Mouse (Mus musculus) MEL (cell line): ENCODE data around the gene Gjc1. TPM values are rescaled to one million over a fixed set of nuclear protein-coding genes. Genes with fewer than 3 reads are reported as not detected.

ENCODE experiments used
- DNase-seq: peaks from one replicate; pipeline ENCODE4 v3.0.0; 2011; ENCODE audit warnings: low read depth, low spot score
- H3K27ac ChIP-seq: 2 replicates; pipeline ENCODE4 v1.5.1; 2012; ENCODE audit warnings: low read depth, mild to moderate bottlenecking, control low read depth, low read length, moderate library complexity; ENCODE audit not compliant: control insufficient read depth
- H3K27me3 ChIP-seq, 2 experiments: fragments of 150-350 bp in 1 of 2; sonication (generic) in 1 of 2; 2 replicates each; pipeline ENCODE4 v1.6.1; 2012; ENCODE audit warnings: low read length in 2 of 2, mild to moderate bottlenecking in 2 of 2, improper control_type of control experiment in 1 of 2, moderate library complexity in 1 of 2; ENCODE audit not compliant: insufficient read depth in 2 of 2, control insufficient read depth in 1 of 2
- H3K36me3 ChIP-seq, 2 experiments: 2 replicates each; pipeline ENCODE4 v1.6.1; 2012 to 2014; ENCODE audit warnings: low read length in 2 of 2, improper control_type of control experiment in 1 of 2, inconsistent platforms in 1 of 2, mild to moderate bottlenecking in 1 of 2; ENCODE audit not compliant: insufficient read depth in 2 of 2, control insufficient read depth in 1 of 2
- H3K4me1 ChIP-seq, 2 experiments: fragments of 150-350 bp in 1 of 2; sonication (generic) in 1 of 2; 2 replicates each; pipeline ENCODE4 v1.6.1; 2012; ENCODE audit warnings: low read length in 2 of 2, improper control_type of control experiment in 1 of 2, mild to moderate bottlenecking in 1 of 2; ENCODE audit not compliant: insufficient read depth in 2 of 2, control insufficient read depth in 1 of 2
- H3K4me3 ChIP-seq, 2 experiments: fragments of 150-350 bp in 1 of 2; sonication (generic) in 1 of 2; 2 replicates each; pipeline ENCODE4 v1.5.1; 2012; ENCODE audit warnings: low read depth in 2 of 2, low read length in 2 of 2, mild to moderate bottlenecking in 2 of 2, moderate library complexity in 2 of 2, control low read depth in 1 of 2, improper control_type of control experiment in 1 of 2; ENCODE audit not compliant: control insufficient read depth in 1 of 2, insufficient read depth in 1 of 2
- H3K79me2 ChIP-seq: 2 replicates; pipeline ENCODE4 v1.6.1; 2012; ENCODE audit warnings: mild to moderate bottlenecking, low read length, moderate library complexity; ENCODE audit not compliant: control insufficient read depth, poor library complexity, insufficient read depth
- H3K9ac ChIP-seq: 2 replicates; pipeline ENCODE4 v1.6.1; 2012; ENCODE audit warnings: low read depth, mild to moderate bottlenecking, control low read depth, low read length, moderate library complexity; ENCODE audit not compliant: control insufficient read depth, poor library complexity, severe bottlenecking
- H3K9me3 ChIP-seq: fragments of 150-350 bp; sonication (generic); replicated peaks from 2 replicates; pipeline ENCODE4 v1.6.1; 2012; ENCODE audit warnings: mild to moderate bottlenecking, low read length, improper control_type of control experiment, moderate library complexity; ENCODE audit not compliant: insufficient read depth
- CHD2 ChIP-seq: IDR thresholded peaks from 2 replicates; pipeline ENCODE4 v1.6.1; 2011; ENCODE audit warnings: low read length, improper control_type of control experiment
- CTCF ChIP-seq, 3 experiments: IDR thresholded peaks in 2 of 3; conservative IDR thresholded peaks in 1 of 3; 2 replicates each; pipeline ENCODE4 v1.5.1; 2011 to 2012; ENCODE audit warnings: low read length in 3 of 3, low read depth in 2 of 3, mild to moderate bottlenecking in 2 of 3, improper control_type of control experiment in 1 of 3, inconsistent platforms in 1 of 3, mixed read lengths in 1 of 3, moderate library complexity in 1 of 3; ENCODE audit not compliant: control insufficient read depth in 1 of 3, insufficient read depth in 1 of 3, poor library complexity in 1 of 3, severe bottlenecking in 1 of 3
- ELF1 ChIP-seq: IDR thresholded peaks from 2 replicates; pipeline ENCODE4 v1.6.1; 2014; ENCODE audit warnings: low read depth, mild to moderate bottlenecking, inconsistent platforms, low read length, improper control_type of control experiment, moderate library complexity
- GABPA ChIP-seq: IDR thresholded peaks from 2 replicates; pipeline ENCODE4 v1.6.1; 2012; ENCODE audit warnings: low read depth, mild to moderate bottlenecking, inconsistent platforms, low read length, improper control_type of control experiment, moderate library complexity
- KAT2A ChIP-seq: conservative IDR thresholded peaks from 2 replicates; pipeline ENCODE4 v1.6.1; 2012; ENCODE audit warnings: low read depth, low read length, improper control_type of control experiment, inconsistent platforms
- MEF2A ChIP-seq: IDR thresholded peaks from 2 replicates; pipeline ENCODE4 v1.6.1; 2014; ENCODE audit warnings: low read depth, mild to moderate bottlenecking, inconsistent platforms, low read length, improper control_type of control experiment; ENCODE audit not compliant: poor library complexity, insufficient replicate concordance, severe bottlenecking; ENCODE audit errors: extremely low read depth
- MXI1 ChIP-seq: IDR thresholded peaks from 2 replicates; pipeline ENCODE4 v1.6.1; 2011; ENCODE audit warnings: mild to moderate bottlenecking, low read depth, low read length, improper control_type of control experiment
- MYB ChIP-seq: IDR thresholded peaks from 2 replicates; pipeline ENCODE4 v1.6.1; 2011; ENCODE audit warnings: mild to moderate bottlenecking, low read depth, low read length, improper control_type of control experiment
- NELFE ChIP-seq: IDR thresholded peaks from 2 replicates; pipeline ENCODE4 v1.6.1; 2011; ENCODE audit warnings: low read depth, low read length, improper control_type of control experiment
- NRF1 ChIP-seq: IDR thresholded peaks from 2 replicates; pipeline ENCODE4 v1.6.1; 2014; ENCODE audit warnings: low read depth, mild to moderate bottlenecking, inconsistent platforms, low read length, improper control_type of control experiment, moderate library complexity; ENCODE audit not compliant: poor library complexity, insufficient read depth, severe bottlenecking
- POLR2AphosphoS2 ChIP-seq: IDR thresholded peaks from 2 replicates; pipeline ENCODE4 v1.6.1; 2011; ENCODE audit warnings: low read length, improper control_type of control experiment
- RAD21 ChIP-seq: IDR thresholded peaks from 2 replicates; pipeline ENCODE4 v1.6.1; 2011; ENCODE audit warnings: mild to moderate bottlenecking, low read depth, low read length, improper control_type of control experiment
- SMC3 ChIP-seq: IDR thresholded peaks from 2 replicates; pipeline ENCODE4 v1.6.1; 2011; ENCODE audit warnings: low read depth, low read length, improper control_type of control experiment
- ZC3H11A ChIP-seq: IDR thresholded peaks from 2 replicates; pipeline ENCODE4 v1.6.1; 2012; ENCODE audit warnings: low read depth, mild to moderate bottlenecking, inconsistent platforms, low read length, improper control_type of control experiment
- ZMIZ1 ChIP-seq: IDR thresholded peaks from 2 replicates; pipeline ENCODE4 v1.6.1; 2012; ENCODE audit warnings: low read depth, mild to moderate bottlenecking, inconsistent platforms, low read length, improper control_type of control experiment, moderate library complexity
- polyA plus RNA-seq, 2 experiments: library from polyadenylated mRNA; stranded (reverse) in 1 of 2; unstranded in 1 of 2; fragments of >175 nt in 1 of 2; fragments of >200 nt in 1 of 2; gene quantifications; 2 replicates each; pipeline versions ENCODE4 v1.2.1 to v1.2.4; 2012; ENCODE audit warnings: low replicate concordance in 2 of 2, low read depth in 1 of 2; ENCODE audit not compliant: insufficient read length in 2 of 2, insufficient read depth in 1 of 2, missing spikeins in 1 of 2
- total RNA-seq: library from RNA; depleted of rRNA; stranded (reverse); fragments of 300-350 nt; gene quantifications from 2 replicates; pipeline ENCODE4 v1.2.3, GENCODE M21; 2012

The Gjc1 gene
- total and polyA plus RNA-seq, 3 experiments, result not detected

DNA sequence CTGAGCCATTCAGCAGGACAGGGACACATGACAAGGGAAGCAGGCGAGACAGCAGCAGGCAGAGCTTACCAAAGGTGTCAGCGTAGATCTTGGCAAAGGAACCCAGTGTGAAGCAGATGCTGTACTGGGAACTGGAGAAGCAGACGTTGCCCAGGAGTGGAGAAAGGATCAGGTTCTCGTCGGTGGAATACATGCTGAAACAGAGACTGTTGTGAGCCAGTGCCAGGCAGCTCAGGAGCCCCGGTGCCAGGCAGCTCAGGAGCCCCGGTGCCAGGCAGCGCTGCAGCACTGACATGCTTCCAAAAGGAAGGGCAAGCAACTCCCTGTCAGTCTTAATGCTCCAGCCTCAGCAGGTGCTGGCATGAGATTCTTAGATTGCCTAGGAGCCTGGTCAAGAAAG lies 40.4 kb upstream of the Gjc1 start:
- H3K27me3 ChIP-seq, result no peaks in the 10 kb centered on the region
- H3K36me3 ChIP-seq, result peaks cover 0 to 42% of the 10 kb centered on the region in 2 experiments; a peak in 2 of 4 replicates
- H3K9ac ChIP-seq, result no peak overlapping the region
- no peaks in the 10 kb centered on the region for H3K4me1 ChIP-seq
- H3K9me3 ChIP-seq, result no peaks in the 10 kb centered on the region
- no peak for TF ChIP-seq SMC3
- TF ChIP-seq CHD2, result no peak
- no peak for TF ChIP-seq ELF1
- TF ChIP-seq MYB, result no peak
- no peak for TF ChIP-seq CTCF (IDR thresholded peaks at IDR 0.05 in 2 of 3, conservative IDR thresholded peaks at IDR 0.05 in 1 of 3; ENCODE audit: control insufficient read depth in 1 of 3, insufficient read depth in 1 of 3, low read depth in 2 of 3, low read length in 3 of 3, poor library complexity in 1 of 3, severe bottlenecking in 1 of 3)
- no peak for TF ChIP-seq MEF2A
- no peak for TF ChIP-seq RAD21
- TF ChIP-seq NRF1, result no peak
- TF ChIP-seq MXI1, result no peak
- TF ChIP-seq GABPA, result no peak
- TF ChIP-seq NELFE, result no peak
- no peak overlapping the region for H3K4me3 ChIP-seq
- DNase-seq, result no peak
- 0 out of 2 replicates have a peak, but pooled peaks cover 1% of the 10 kb centered on the region for H3K79me2 ChIP-seq
- H3K27ac ChIP-seq, result no peak overlapping the region

DNA sequence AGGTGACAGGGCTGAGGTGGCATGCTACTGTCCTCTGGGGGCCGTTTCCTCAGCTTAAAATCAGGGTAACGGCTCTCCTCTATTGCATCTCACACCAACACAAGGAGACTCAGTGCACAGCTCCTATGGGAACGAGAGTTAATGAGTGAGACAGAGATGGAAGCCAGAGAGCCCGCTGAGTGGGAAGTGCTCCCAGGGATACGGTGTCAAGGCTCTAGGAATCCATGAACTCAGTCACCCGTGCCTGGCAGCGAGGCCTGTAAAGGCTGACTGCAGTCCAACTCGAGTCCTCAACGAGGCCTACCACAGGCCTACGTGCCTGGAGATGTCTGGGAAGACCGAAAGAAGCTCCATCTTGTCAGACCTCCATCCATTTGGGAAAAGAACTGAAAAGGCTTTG lies 39.5 kb upstream of the Gjc1 start:
- H3K36me3 ChIP-seq, result peaks cover 0 to 41% of the 10 kb centered on the region in 2 experiments; a peak in 2 of 4 replicates
- TF ChIP-seq RAD21 (no peak), KAT2A (no peak), ZMIZ1 (no peak), ZC3H11A (no peak), CHD2 (no peak)
- H3K9ac ChIP-seq, result no peak overlapping the region

DNA sequence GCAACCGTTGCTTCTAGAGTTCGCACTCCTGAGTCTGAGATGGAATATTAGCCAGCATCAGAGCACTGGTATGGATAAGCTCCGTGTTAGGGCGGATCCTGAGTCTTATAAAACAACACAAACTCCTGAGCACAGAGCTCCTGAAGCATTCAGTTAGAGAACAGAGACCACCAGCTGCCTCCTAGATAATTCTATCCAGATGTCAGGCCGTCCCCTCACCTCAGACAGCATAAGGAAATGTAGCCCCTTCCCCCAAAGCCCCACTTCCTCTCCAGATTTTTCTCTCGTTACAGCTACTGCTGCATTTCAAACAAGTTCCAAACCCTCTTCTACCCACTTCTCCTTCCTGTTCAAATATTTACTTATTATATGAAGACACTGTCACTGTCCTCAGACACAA lies 36.4 kb upstream of the Gjc1 start:
- Histone ChIP-seq H3K9ac (no peak overlapping the region), H3K27ac (no peak overlapping the region), H3K4me1 (no peaks in the 10 kb centered on the region), H3K36me3 (peaks cover 0 to 39% of the 10 kb centered on the region in 2 experiments; a peak in 2 of 4 replicates), H3K27me3 (no peaks in the 10 kb centered on the region), H3K4me3 (no peak overlapping the region), H3K79me2 (no peaks in the 10 kb centered on the region), H3K9me3 (no peaks in the 10 kb centered on the region)
- no peak for TF ChIP-seq POLR2AphosphoS2
- no peak for DNase-seq

More for the DNA sequence above, 39.5 kb upstream of the Gjc1 start:
- no peaks in the 10 kb centered on the region for H3K4me1 ChIP-seq
- H3K27me3 ChIP-seq, result no peaks in the 10 kb centered on the region
- DNase-seq, result no peak
- no peaks in the 10 kb centered on the region for H3K9me3 ChIP-seq
- 0 out of 2 replicates have a peak, but pooled peaks cover 1% of the 10 kb centered on the region for H3K79me2 ChIP-seq
- no peak overlapping the region for H3K4me3 ChIP-seq
- H3K27ac ChIP-seq, result no peak overlapping the region
